Mouse (Mus musculus): Measurements from ENCODE around the gene Gm8104. TPM values are rescaled to one million over a fixed set of nuclear protein-coding genes. Genes with fewer than 3 reads are reported as not detected.

Gm8104 gene
- polyA plus RNA-seq (2015; fragmentation: Illumina TruSeq; extraction: RNeasy Lipid Tissue Mini Kit (QIAGEN cat#74804); ENCODE audit: low read depth, low replicate concordance) = 0.76 TPM

GRCm38 (mm10) chr14:43100301-43100700 lies at the start of gene Gm8104:
TSS of gene Gm8104 (plus strand) at chr14:43100601.

GRCm38 (mm10) chr14:43076543-43076942 lies 23.9 kb upstream of the Gm8104 start, which contains the start of gene Gm8094:
TSS of gene Gm8094 (minus strand) at chr14:43076643.

Other genes starting within 250 kb of the Gm8104 start
- not detected for gene Gm21977, start 247.1 kb upstream of the Gm8104 start, polyA plus RNA-seq (2015; fragmentation: Illumina TruSeq; extraction: RNeasy Lipid Tissue Mini Kit (QIAGEN cat#74804); ENCODE audit: low read depth, low replicate concordance)
- not detected for gene Gm8082, start 107.0 kb upstream of the Gm8104 start, polyA plus RNA-seq (2015; fragmentation: Illumina TruSeq; extraction: RNeasy Lipid Tissue Mini Kit (QIAGEN cat#74804); ENCODE audit: low read depth, low replicate concordance)
- gene Gm10376, start 85.0 kb upstream of the Gm8104 start, polyA plus RNA-seq (2015; fragmentation: Illumina TruSeq; extraction: RNeasy Lipid Tissue Mini Kit (QIAGEN cat#74804); ENCODE audit: low read depth, low replicate concordance) = not detected
- 0.51 TPM for gene Gm8094, start 24.0 kb upstream of the Gm8104 start, polyA plus RNA-seq (2015; fragmentation: Illumina TruSeq; extraction: RNeasy Lipid Tissue Mini Kit (QIAGEN cat#74804); ENCODE audit: low read depth, low replicate concordance)
- not detected for gene Gm7233, start 79.3 kb downstream of the Gm8104 start, polyA plus RNA-seq (2015; fragmentation: Illumina TruSeq; extraction: RNeasy Lipid Tissue Mini Kit (QIAGEN cat#74804); ENCODE audit: low read depth, low replicate concordance)
- gene Gm8122, start 134.7 kb downstream of the Gm8104 start, polyA plus RNA-seq (2015; fragmentation: Illumina TruSeq; extraction: RNeasy Lipid Tissue Mini Kit (QIAGEN cat#74804); ENCODE audit: low read depth, low replicate concordance) = not detected
- not detected for gene Gm8126, start 158.0 kb downstream of the Gm8104 start, polyA plus RNA-seq (2015; fragmentation: Illumina TruSeq; extraction: RNeasy Lipid Tissue Mini Kit (QIAGEN cat#74804); ENCODE audit: low read depth, low replicate concordance)
- gene Gm9732, start 174.4 kb downstream of the Gm8104 start, polyA plus RNA-seq (2015; fragmentation: Illumina TruSeq; extraction: RNeasy Lipid Tissue Mini Kit (QIAGEN cat#74804); ENCODE audit: low read depth, low replicate concordance) = not detected
- not detected for gene Gm8127, start 193.2 kb downstream of the Gm8104 start, polyA plus RNA-seq (2015; fragmentation: Illumina TruSeq; extraction: RNeasy Lipid Tissue Mini Kit (QIAGEN cat#74804); ENCODE audit: low read depth, low replicate concordance)
- gene 1700001F09Rik, start 247.2 kb downstream of the Gm8104 start, polyA plus RNA-seq (2015; fragmentation: Illumina TruSeq; extraction: RNeasy Lipid Tissue Mini Kit (QIAGEN cat#74804); ENCODE audit: low read depth, low replicate concordance) = not detected

Measured in brain, adult 10 weeks (tissue).